Mouse (Mus musculus): ENCODE measurements around the gene Tmed9. TPM values are rescaled to one million over a fixed set of nuclear protein-coding genes. Genes with fewer than 3 reads are reported as not detected.
A peak's percentile ranks its signal among the peaks of the same experiment; 100 is the strongest.
"Not testable (repeated sequence)": the region's sequence is repeated elsewhere in the genome, so short reads cannot be mapped to it uniquely, and the experiment has no call there.

Tmed9 gene
- polyA plus RNA-seq, 1 experiment, result 73.6 TPM

DNA sequence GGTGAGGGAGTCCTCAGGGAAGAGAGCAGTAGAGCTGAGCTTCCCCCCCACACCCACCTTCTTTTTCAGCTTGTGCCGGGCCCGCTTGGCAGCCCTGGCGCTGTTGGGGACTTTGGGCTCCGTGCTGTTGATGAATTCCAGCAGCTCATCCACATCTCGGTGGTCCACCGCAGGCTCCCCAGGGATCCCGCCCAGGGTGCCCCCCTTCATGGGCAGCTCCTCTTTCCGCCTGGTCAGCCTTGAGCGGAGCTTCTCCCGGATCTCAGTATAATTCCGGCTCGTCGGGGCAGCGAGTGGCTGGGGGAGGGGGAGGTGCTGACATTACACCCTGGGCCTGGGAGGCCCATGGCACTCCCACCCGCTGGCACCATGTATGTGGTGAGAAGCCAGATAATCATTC lies 24.5 kb upstream of the Tmed9 start:
- TF ChIP-seq CTCF (IDR thresholded peaks at IDR 0.05; ENCODE audit: control insufficient read depth, insufficient read depth, low read length), result no peak
- no peak for TF ChIP-seq POLR2A (IDR thresholded peaks at IDR 0.05; ENCODE audit: borderline replicate concordance, control insufficient read depth, low read depth, low read length)
- WGBS, result 90% methylated on average over 15 of the region's 15 CpGs

GRCm38 (mm10) chr13:55555921-55556320 lies 17.6 kb upstream of the Tmed9 start:
- Histone ChIP-seq H3K4me1 (ENCODE audit: control insufficient read depth, insufficient read depth, low read length) (no peaks in the 10 kb centered on the region), H3K4me3 (replicated peaks; ENCODE audit: control insufficient read depth, low read depth, low read length) (no peak overlapping the region), H3K27ac (ENCODE audit: control insufficient read depth, insufficient read depth, low read depth, low read length, poor library complexity) (no peak overlapping the region)
- TF ChIP-seq POLR2A (IDR thresholded peaks at IDR 0.05; ENCODE audit: borderline replicate concordance, control insufficient read depth, low read depth, low read length) (no peak), CTCF (IDR thresholded peaks at IDR 0.05; ENCODE audit: control insufficient read depth, insufficient read depth, low read length) (no peak)
- WGBS, result 92% methylated on average over 9 of the region's 9 CpGs

More for the DNA sequence above, 24.5 kb upstream of the Tmed9 start:
- Histone ChIP-seq H3K4me1 (ENCODE audit: control insufficient read depth, insufficient read depth, low read length) (no peaks in the 10 kb centered on the region; the same call in 1 of the 2 replicates), H3K27ac (ENCODE audit: control insufficient read depth, insufficient read depth, low read depth, low read length, poor library complexity) (no peak overlapping the region), H3K4me3 (replicated peaks; ENCODE audit: control insufficient read depth, low read depth, low read length) (no peak overlapping the region)

- 87% methylated on average over 6 of the region's 6 CpGs for WGBS
- no peak for TF ChIP-seq POLR2A (IDR thresholded peaks at IDR 0.05; ENCODE audit: borderline replicate concordance, control insufficient read depth, low read depth, low read length)
- no peak for TF ChIP-seq CTCF (IDR thresholded peaks at IDR 0.05; ENCODE audit: control insufficient read depth, insufficient read depth, low read length)
- Histone ChIP-seq H3K4me3 (replicated peaks; ENCODE audit: control insufficient read depth, low read depth, low read length) (no peak overlapping the region), H3K4me1 (ENCODE audit: control insufficient read depth, insufficient read depth, low read length) (no peaks in the 10 kb centered on the region), H3K27ac (ENCODE audit: control insufficient read depth, insufficient read depth, low read depth, low read length, poor library complexity) (no peak overlapping the region)
Observed at GRCm38 (mm10) chr13:55557499-55557898, 16.0 kb upstream of the Tmed9 start.

- 85% methylated on average over 7 of the region's 7 CpGs for WGBS
Observed at GRCm38 (mm10) chr13:55563266-55563879, 10.2 kb upstream of the Tmed9 start.

DNA sequence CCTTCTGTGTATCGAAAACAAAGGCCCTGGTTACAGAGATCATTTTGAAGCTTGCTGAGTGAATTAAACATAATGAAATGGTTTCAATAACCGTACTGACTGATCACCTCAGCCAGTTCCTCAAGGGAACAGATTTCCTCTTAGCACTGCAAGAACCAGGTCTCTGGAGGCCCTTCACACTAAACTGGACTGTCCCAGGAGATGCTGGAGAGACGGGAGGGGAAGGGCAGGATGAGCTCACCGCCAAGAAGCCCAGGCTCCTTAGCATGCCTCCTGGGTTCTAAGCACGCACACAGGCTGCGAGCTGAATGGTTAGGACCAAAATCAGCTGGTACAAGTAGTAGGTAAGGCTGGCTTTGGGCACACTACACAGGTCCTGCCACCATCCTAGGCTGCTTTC lies 6.5 kb upstream of the Tmed9 start:
- no peak overlapping the region for H3K27ac ChIP-seq (ENCODE audit: control insufficient read depth, insufficient read depth, low read depth, low read length, poor library complexity)
- no peaks in the 10 kb centered on the region; the same call in 1 of the 2 replicates for H3K4me1 ChIP-seq (ENCODE audit: control insufficient read depth, insufficient read depth, low read length)
- H3K4me3 ChIP-seq (replicated peaks; ENCODE audit: control insufficient read depth, low read depth, low read length), result no peak overlapping the region
- no peak for TF ChIP-seq CTCF (IDR thresholded peaks at IDR 0.05; ENCODE audit: control insufficient read depth, insufficient read depth, low read length)
- no peak for TF ChIP-seq POLR2A (IDR thresholded peaks at IDR 0.05; ENCODE audit: borderline replicate concordance, control insufficient read depth, low read depth, low read length)
- WGBS, result 79% methylated on average over 6 of the region's 6 CpGs

More at GRCm38 (mm10) chr13:55563266-55563879, 10.2 kb upstream of the Tmed9 start:
- no peak for TF ChIP-seq CTCF (IDR thresholded peaks at IDR 0.05; ENCODE audit: control insufficient read depth, insufficient read depth, low read length)
- TF ChIP-seq POLR2A (IDR thresholded peaks at IDR 0.05; ENCODE audit: borderline replicate concordance, control insufficient read depth, low read depth, low read length), result no peak
- Histone ChIP-seq H3K27ac (ENCODE audit: control insufficient read depth, insufficient read depth, low read depth, low read length, poor library complexity) (no peak overlapping the region), H3K4me3 (replicated peaks; ENCODE audit: control insufficient read depth, low read depth, low read length) (no peak overlapping the region), H3K4me1 (ENCODE audit: control insufficient read depth, insufficient read depth, low read length) (no peaks in the 10 kb centered on the region; the same call in 1 of the 2 replicates)

DNA sequence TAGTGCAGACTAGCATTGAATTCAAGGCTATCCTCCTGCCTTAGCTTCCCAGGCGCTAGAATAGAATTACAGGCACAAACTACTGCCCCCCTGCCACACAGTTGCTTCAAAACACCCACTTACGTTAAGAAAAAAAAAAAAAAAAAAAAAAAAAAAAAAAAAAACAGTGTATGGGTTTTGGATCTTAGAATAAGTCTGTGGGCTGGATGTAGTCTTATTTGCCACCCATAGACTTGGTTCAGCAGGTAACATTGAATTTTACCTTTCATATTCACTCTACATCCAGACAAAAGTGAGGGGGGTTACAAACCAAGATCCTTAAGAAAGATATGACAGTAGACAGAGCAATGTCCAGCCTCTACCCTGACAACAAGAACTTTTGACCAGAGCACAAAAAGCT lies 5.6 kb upstream of the Tmed9 start:
- Histone ChIP-seq H3K4me3 (replicated peaks; ENCODE audit: control insufficient read depth, low read depth, low read length) (no peak overlapping the region), H3K27ac (ENCODE audit: control insufficient read depth, insufficient read depth, low read depth, low read length, poor library complexity) (no peak overlapping the region), H3K4me1 (ENCODE audit: control insufficient read depth, insufficient read depth, low read length) (no peaks in the 10 kb centered on the region; the same call in 1 of the 2 replicates)
- TF ChIP-seq POLR2A (IDR thresholded peaks at IDR 0.05; ENCODE audit: borderline replicate concordance, control insufficient read depth, low read depth, low read length) (no peak), CTCF (IDR thresholded peaks at IDR 0.05; ENCODE audit: control insufficient read depth, insufficient read depth, low read length) (no peak)
- WGBS, result 84% methylated on average over 2 of the region's 2 CpGs

DNA sequence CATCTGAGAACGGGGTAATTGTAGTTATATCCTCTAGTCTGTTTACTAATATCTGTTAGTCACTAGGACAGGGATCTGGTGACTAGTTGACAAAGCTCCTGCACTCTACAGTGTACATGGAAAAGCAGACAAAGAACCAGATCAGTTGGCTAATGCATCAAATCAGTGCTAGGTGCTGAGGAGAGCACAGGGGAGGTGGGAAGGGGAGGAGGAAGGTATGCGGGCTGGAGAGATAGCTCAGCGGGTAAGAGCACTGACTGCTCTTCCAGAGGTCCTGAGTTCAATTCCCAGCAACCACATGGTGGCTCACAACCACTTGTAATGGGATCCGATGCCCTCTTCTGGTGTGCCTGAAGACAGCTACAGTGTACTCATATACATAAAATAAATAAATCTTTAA lies 5.0 kb upstream of the Tmed9 start:
- H3K4me1 ChIP-seq (ENCODE audit: control insufficient read depth, insufficient read depth, low read length), result not testable (repeated sequence)
- WGBS, result 84% methylated on average over 4 of the region's 4 CpGs

GRCm38 (mm10) chr13:55569726-55570285 lies 3.7 kb upstream of the Tmed9 start:
- TF ChIP-seq CTCF (IDR thresholded peaks at IDR 0.05; ENCODE audit: control insufficient read depth, insufficient read depth, low read length) (no peak), POLR2A (IDR thresholded peaks at IDR 0.05; ENCODE audit: borderline replicate concordance, control insufficient read depth, low read depth, low read length) (no peak)
- Histone ChIP-seq H3K4me3 (replicated peaks; ENCODE audit: control insufficient read depth, low read depth, low read length) (peak overlapping the region; percentile 73), H3K27ac (ENCODE audit: control insufficient read depth, insufficient read depth, low read depth, low read length, poor library complexity) (no peak overlapping the region; the same call in 1 of the 2 replicates), H3K4me1 (ENCODE audit: control insufficient read depth, insufficient read depth, low read length) (no peaks in the 10 kb centered on the region; the same call in 1 of the 2 replicates)
- 25% methylated on average over 16 of the region's 16 CpGs for WGBS

More for the DNA sequence above, 5.0 kb upstream of the Tmed9 start:
- not testable (repeated sequence) for H3K27ac ChIP-seq (ENCODE audit: control insufficient read depth, insufficient read depth, low read depth, low read length, poor library complexity); H3K4me3 ChIP-seq (replicated peaks; ENCODE audit: control insufficient read depth, low read depth, low read length)

All from bone marrow, adult 2 months (tissue).